Mouse (Mus musculus) G1E-ER4 (cell line): ENCODE results near the gene Aldh9a1. TPM values are rescaled to one million over a fixed set of nuclear protein-coding genes. Genes with fewer than 3 reads are reported as not detected.

Source experiments
- GATA1 ChIP-seq: IDR thresholded peaks from one replicate; pipeline ENCODE4 v1.8.0; 2012; ENCODE audit warnings: low read length, inconsistent platforms
- polyA plus RNA-seq: library from polyadenylated mRNA; stranded (reverse); fragments of >175 nt; gene quantifications from 2 replicates; pipeline ENCODE4 v1.2.3, GENCODE M21; 2012

Aldh9a1 gene
- polyA plus RNA-seq, 1 experiment, result 56.7 TPM

- TF ChIP-seq GATA1, result no peak
These were observed 39.8 kb downstream of the Aldh9a1 start for GRCm38 (mm10) chr1:167389584-167389983.

- TF ChIP-seq GATA1, result no peak
These were observed 40.6 kb downstream of the Aldh9a1 start for GRCm38 (mm10) chr1:167390381-167390780.

GRCm38 (mm10) chr1:167391241-167391640 lies 41.5 kb downstream of the Aldh9a1 start:
- no peak for TF ChIP-seq GATA1

GRCm38 (mm10) chr1:167392031-167392640 lies 42.3 kb downstream of the Aldh9a1 start:
- no peak for TF ChIP-seq GATA1

GRCm38 (mm10) chr1:167392687-167393086 lies 42.9 kb downstream of the Aldh9a1 start:
- TF ChIP-seq GATA1, result no peak

GRCm38 (mm10) chr1:167393281-167393680 lies 43.5 kb downstream of the Aldh9a1 start:
- TF ChIP-seq GATA1, result no peak

GRCm38 (mm10) chr1:167393683-167394492 lies 44.1 kb downstream of the Aldh9a1 start, which contains the start of gene Mgst3:
TSS of gene Mgst3 (minus strand) at chr1:167393841.
- no peak for TF ChIP-seq GATA1

GRCm38 (mm10) chr1:167405237-167405636 lies 55.4 kb downstream of the Aldh9a1 start:
- TF ChIP-seq GATA1, result no peak

- no peak for TF ChIP-seq GATA1
These were observed 59.8 kb downstream of the Aldh9a1 start for GRCm38 (mm10) chr1:167409601-167410000.

- TF ChIP-seq GATA1, result no peak
These were observed 62.4 kb downstream of the Aldh9a1 start for GRCm38 (mm10) chr1:167411991-167412715.

GRCm38 (mm10) chr1:167414846-167415245 lies 65.1 kb downstream of the Aldh9a1 start:
- TF ChIP-seq GATA1, result no peak

Other genes with a start within 250 kb of the Aldh9a1 start
- gene Uck2, start 64.7 kb upstream of the Aldh9a1 start, polyA plus RNA-seq, result 375 and 482 TPM in 2 replicates
- gene Tmco1, start 41.6 kb upstream of the Aldh9a1 start, polyA plus RNA-seq, result 8.4 and 11.9 TPM in 2 replicates
- 2.3 and 15.0 TPM in 2 replicates for gene Mgst3, start 43.9 kb downstream of the Aldh9a1 start, polyA plus RNA-seq
- gene Lrrc52, start 116.8 kb downstream of the Aldh9a1 start, polyA plus RNA-seq, result not detected in 2 replicates
- gene Rxrg, start 248.4 kb downstream of the Aldh9a1 start, polyA plus RNA-seq, result not detected in 2 replicates